Mouse (Mus musculus): ENCODE data around the gene Gm20696. TPM values are rescaled to one million over a fixed set of nuclear protein-coding genes. Genes with fewer than 3 reads are reported as not detected.

Gene Gm20696
- polyA plus RNA-seq, 1 experiment from 2014 or later: 7.5 TPM

GRCm38 (mm10) chr6:99439214-99439877, 227.3 kb downstream of the Gm20696 start:
- H3K27ac ChIP-seq (ENCODE audit: low read depth, low read length): peak overlapping the region; percentile 67; the same call in 1 of the 2 replicates

GRCm38 (mm10) chr6:99436371-99436770, 230.2 kb downstream of the Gm20696 start:
- H3K4me2 ChIP-seq (replicated peaks; ENCODE audit: low read depth, low read length): no peak overlapping the region

More at GRCm38 (mm10) chr6:99439214-99439877, 227.3 kb downstream of the Gm20696 start:
- no peak for ATAC-seq (ENCODE audit: low FRiP score, low TSS enrichment)
- Histone ChIP-seq H3K9ac (ENCODE audit: low read depth, low read length) (no peak overlapping the region; the same call in 1 of the 2 replicates), H3K9me3 (ENCODE audit: control insufficient read depth, low read length) (no peaks in the 10 kb centered on the region), H3K4me2 (replicated peaks; ENCODE audit: low read depth, low read length) (no peak overlapping the region; the same call in 1 of the 2 replicates), H3K27me3 (ENCODE audit: control insufficient read depth, insufficient read depth, low read length) (no peaks in the 10 kb centered on the region), H3K4me1 (ENCODE audit: control insufficient read depth, insufficient read depth, low read length) (peaks cover 30% of the 10 kb centered on the region), H3K36me3 (ENCODE audit: control insufficient read depth, insufficient read depth, low read length) (0 out of 2 replicates have a peak, but pooled peaks cover 7% of the 10 kb centered on the region), H3K4me3 (ENCODE audit: low read length) (no peak overlapping the region)
- WGBS: 9% methylated on average over 9 of the region's 9 CpGs

GRCm38 (mm10) chr6:99435140-99435539, 231.5 kb downstream of the Gm20696 start:
- H3K4me2 ChIP-seq (replicated peaks; ENCODE audit: low read depth, low read length): no peak overlapping the region
- H3K36me3 ChIP-seq (ENCODE audit: control insufficient read depth, insufficient read depth, low read length): peaks cover 9% of the 10 kb centered on the region; the same call in 1 of the 2 replicates
- no peaks in the 10 kb centered on the region for H3K27me3 ChIP-seq (ENCODE audit: control insufficient read depth, insufficient read depth, low read length)
- H3K27ac ChIP-seq (ENCODE audit: low read depth, low read length): no peak overlapping the region
- H3K4me1 ChIP-seq (ENCODE audit: control insufficient read depth, insufficient read depth, low read length): peaks cover 22% of the 10 kb centered on the region
- ATAC-seq (ENCODE audit: low FRiP score, low TSS enrichment): no peak
- no peak overlapping the region for H3K9ac ChIP-seq (ENCODE audit: low read depth, low read length)
- H3K4me3 ChIP-seq (ENCODE audit: low read length): no peak overlapping the region
- H3K9me3 ChIP-seq (ENCODE audit: control insufficient read depth, low read length): no peaks in the 10 kb centered on the region
- 94% methylated on average over 10 of the region's 10 CpGs for WGBS

More at GRCm38 (mm10) chr6:99436371-99436770, 230.2 kb downstream of the Gm20696 start:
- ATAC-seq (ENCODE audit: low FRiP score, low TSS enrichment): no peak
- Histone ChIP-seq H3K36me3 (ENCODE audit: control insufficient read depth, insufficient read depth, low read length) (peaks cover 9% of the 10 kb centered on the region; the same call in 1 of the 2 replicates), H3K27me3 (ENCODE audit: control insufficient read depth, insufficient read depth, low read length) (no peaks in the 10 kb centered on the region), H3K9ac (ENCODE audit: low read depth, low read length) (no peak overlapping the region; the same call in 1 of the 2 replicates), H3K27ac (ENCODE audit: low read depth, low read length) (no peak overlapping the region), H3K9me3 (ENCODE audit: control insufficient read depth, low read length) (no peaks in the 10 kb centered on the region), H3K4me1 (ENCODE audit: control insufficient read depth, insufficient read depth, low read length) (peaks cover 30% of the 10 kb centered on the region), H3K4me3 (ENCODE audit: low read length) (no peak overlapping the region)
- 91% methylated on average over 6 of the region's 6 CpGs for WGBS

GRCm38 (mm10) chr6:99433006-99433405, 233.6 kb downstream of the Gm20696 start:
- ATAC-seq (ENCODE audit: low FRiP score, low TSS enrichment): no peak
- no peak overlapping the region for H3K4me3 ChIP-seq (ENCODE audit: low read length)
- H3K36me3 ChIP-seq (ENCODE audit: control insufficient read depth, insufficient read depth, low read length): peaks cover 9% of the 10 kb centered on the region; the same call in 1 of the 2 replicates
- peaks cover 4% of the 10 kb centered on the region; the same call in 1 of the 2 replicates for H3K4me1 ChIP-seq (ENCODE audit: control insufficient read depth, insufficient read depth, low read length)
- no peak overlapping the region for H3K4me2 ChIP-seq (replicated peaks; ENCODE audit: low read depth, low read length)
- no peaks in the 10 kb centered on the region for H3K27me3 ChIP-seq (ENCODE audit: control insufficient read depth, insufficient read depth, low read length)
- H3K9me3 ChIP-seq (ENCODE audit: control insufficient read depth, low read length): no peaks in the 10 kb centered on the region
- no peak overlapping the region for H3K9ac ChIP-seq (ENCODE audit: low read depth, low read length)
- WGBS: 85% methylated on average over 9 of the region's 9 CpGs
- no peak overlapping the region for H3K27ac ChIP-seq (ENCODE audit: low read depth, low read length)

GRCm38 (mm10) chr6:99431941-99432340, 234.7 kb downstream of the Gm20696 start:
- Histone ChIP-seq H3K27ac (ENCODE audit: low read depth, low read length) (no peak overlapping the region), H3K9ac (ENCODE audit: low read depth, low read length) (no peak overlapping the region), H3K4me2 (replicated peaks; ENCODE audit: low read depth, low read length) (no peak overlapping the region), H3K4me3 (ENCODE audit: low read length) (no peak overlapping the region), H3K4me1 (ENCODE audit: control insufficient read depth, insufficient read depth, low read length) (no peaks in the 10 kb centered on the region), H3K36me3 (ENCODE audit: control insufficient read depth, insufficient read depth, low read length) (peaks cover 9% of the 10 kb centered on the region; the same call in 1 of the 2 replicates), H3K27me3 (ENCODE audit: control insufficient read depth, insufficient read depth, low read length) (no peaks in the 10 kb centered on the region), H3K9me3 (ENCODE audit: control insufficient read depth, low read length) (no peaks in the 10 kb centered on the region)
- ATAC-seq (ENCODE audit: low FRiP score, low TSS enrichment): no peak
- WGBS: 73% methylated on average over 4 of the region's 4 CpGs

GRCm38 (mm10) chr6:99430560-99430959, 236.0 kb downstream of the Gm20696 start:
- no peak overlapping the region for H3K4me3 ChIP-seq (ENCODE audit: low read length)
- H3K4me1 ChIP-seq (ENCODE audit: control insufficient read depth, insufficient read depth, low read length): no peaks in the 10 kb centered on the region
- WGBS: 95% methylated on average over 14 of the region's 14 CpGs
- no peaks in the 10 kb centered on the region for H3K27me3 ChIP-seq (ENCODE audit: control insufficient read depth, insufficient read depth, low read length)
- no peak overlapping the region for H3K4me2 ChIP-seq (replicated peaks; ENCODE audit: low read depth, low read length)
- H3K9ac ChIP-seq (ENCODE audit: low read depth, low read length): no peak overlapping the region
- no peak overlapping the region for H3K27ac ChIP-seq (ENCODE audit: low read depth, low read length)
- H3K9me3 ChIP-seq (ENCODE audit: control insufficient read depth, low read length): no peaks in the 10 kb centered on the region
- peaks cover 9% of the 10 kb centered on the region; the same call in 1 of the 2 replicates for H3K36me3 ChIP-seq (ENCODE audit: control insufficient read depth, insufficient read depth, low read length)
- ATAC-seq (ENCODE audit: low FRiP score, low TSS enrichment): no peak

- H3K9ac ChIP-seq (ENCODE audit: low read depth, low read length): no peak overlapping the region
- H3K27ac ChIP-seq (ENCODE audit: low read depth, low read length): no peak overlapping the region
- WGBS: 79% methylated on average over 16 of the region's 16 CpGs
- H3K27me3 ChIP-seq (ENCODE audit: control insufficient read depth, insufficient read depth, low read length): no peaks in the 10 kb centered on the region
- no peaks in the 10 kb centered on the region for H3K9me3 ChIP-seq (ENCODE audit: control insufficient read depth, low read length)
- H3K4me1 ChIP-seq (ENCODE audit: control insufficient read depth, insufficient read depth, low read length): 0 out of 2 replicates have a peak, but pooled peaks cover 3% of the 10 kb centered on the region
- H3K4me3 ChIP-seq (ENCODE audit: low read length): no peak overlapping the region
- peaks cover 4% of the 10 kb centered on the region; the same call in 1 of the 2 replicates for H3K36me3 ChIP-seq (ENCODE audit: control insufficient read depth, insufficient read depth, low read length)
- ATAC-seq (ENCODE audit: low FRiP score, low TSS enrichment): no peak
- H3K4me2 ChIP-seq (replicated peaks; ENCODE audit: low read depth, low read length): no peak overlapping the region
Measured at GRCm38 (mm10) chr6:99429378-99430131, 237.0 kb downstream of the Gm20696 start.

- Histone ChIP-seq H3K4me3 (ENCODE audit: low read length) (no peak overlapping the region), H3K9ac (ENCODE audit: low read depth, low read length) (no peak overlapping the region), H3K4me2 (replicated peaks; ENCODE audit: low read depth, low read length) (no peak overlapping the region), H3K36me3 (ENCODE audit: control insufficient read depth, insufficient read depth, low read length) (no peaks in the 10 kb centered on the region; the same call in 1 of the 2 replicates), H3K27ac (ENCODE audit: low read depth, low read length) (no peak overlapping the region), H3K4me1 (ENCODE audit: control insufficient read depth, insufficient read depth, low read length) (0 out of 2 replicates have a peak, but pooled peaks cover 3% of the 10 kb centered on the region), H3K27me3 (ENCODE audit: control insufficient read depth, insufficient read depth, low read length) (no peaks in the 10 kb centered on the region), H3K9me3 (ENCODE audit: control insufficient read depth, low read length) (no peaks in the 10 kb centered on the region)
- 44% methylated on average over 2 of the region's 2 CpGs for WGBS
- ATAC-seq (ENCODE audit: low FRiP score, low TSS enrichment): no peak
Measured at GRCm38 (mm10) chr6:99428961-99429360, 237.6 kb downstream of the Gm20696 start.
